Mouse (Mus musculus): ENCODE results near the gene Dnah2.

GRCm38 (mm10) chr11:69591899-69592637, 43.2 kb upstream of the Dnah2 start:
- TF ChIP-seq POLR2A (IDR thresholded peaks at IDR 0.05; ENCODE audit: insufficient read depth, low read length) (no peak), CTCF (IDR thresholded peaks at IDR 0.05; ENCODE audit: low read depth, low read length) (no peak)

Data from ES-Bruce4 (cell line).